Mouse (Mus musculus): ENCODE data around the gene Setd7. TPM values are rescaled to one million over a fixed set of nuclear protein-coding genes. Genes with fewer than 3 reads are reported as not detected.
A peak's percentile ranks its signal among the peaks of the same experiment; 100 is the strongest.
"Not testable (repeated sequence)": the region's sequence is repeated elsewhere in the genome, so short reads cannot be mapped to it uniquely, and the experiment has no call there.

Gene Setd7
- 10 to 100 TPM; 55.4 to 64.8 TPM for total RNA-seq (2021)

DNA sequence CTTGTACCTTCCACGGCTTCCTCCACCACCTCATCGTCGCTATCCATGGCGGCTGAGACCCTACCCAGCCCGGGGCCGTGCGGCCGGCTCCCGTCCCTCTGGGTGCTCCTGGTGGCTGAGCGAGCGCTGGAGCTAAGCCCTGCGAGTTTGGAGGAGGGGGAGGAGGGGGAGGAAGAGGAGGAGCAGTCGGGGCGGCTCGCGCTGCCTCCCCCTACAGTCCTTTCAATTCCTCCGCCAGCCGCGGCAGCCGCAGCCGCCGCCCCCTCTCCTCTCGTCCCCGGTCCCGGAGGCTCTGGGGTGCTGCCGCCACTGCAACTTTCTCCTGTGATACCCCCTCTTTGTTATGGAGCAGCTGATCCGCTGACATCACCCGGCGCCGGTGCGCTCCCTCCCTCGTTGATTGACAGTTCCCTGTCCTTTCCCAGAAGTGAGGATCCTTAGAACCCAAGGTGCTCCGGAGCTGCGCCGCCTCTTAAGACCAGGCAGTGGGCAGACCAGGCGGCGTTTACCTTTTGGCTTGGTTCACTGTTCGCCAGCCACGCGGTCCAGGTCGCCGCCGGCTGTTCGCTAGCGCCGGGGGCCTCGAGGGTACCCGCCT, at the start of gene Setd7:
Setd7 (minus strand) TSS at position 369 of the 598 bp plus-strand sequence.
- intact Hi-C loops (cut with DNase I): no loop called here
- peak; percentile 74 for DNase-seq (ENCODE audit: low spot score)

- intact Hi-C loops (cut with DNase I): no loop called here
Measured at GRCm38 (mm10) chr3:51604489-51604888, 43.8 kb upstream of the Setd7 start.

DNA sequence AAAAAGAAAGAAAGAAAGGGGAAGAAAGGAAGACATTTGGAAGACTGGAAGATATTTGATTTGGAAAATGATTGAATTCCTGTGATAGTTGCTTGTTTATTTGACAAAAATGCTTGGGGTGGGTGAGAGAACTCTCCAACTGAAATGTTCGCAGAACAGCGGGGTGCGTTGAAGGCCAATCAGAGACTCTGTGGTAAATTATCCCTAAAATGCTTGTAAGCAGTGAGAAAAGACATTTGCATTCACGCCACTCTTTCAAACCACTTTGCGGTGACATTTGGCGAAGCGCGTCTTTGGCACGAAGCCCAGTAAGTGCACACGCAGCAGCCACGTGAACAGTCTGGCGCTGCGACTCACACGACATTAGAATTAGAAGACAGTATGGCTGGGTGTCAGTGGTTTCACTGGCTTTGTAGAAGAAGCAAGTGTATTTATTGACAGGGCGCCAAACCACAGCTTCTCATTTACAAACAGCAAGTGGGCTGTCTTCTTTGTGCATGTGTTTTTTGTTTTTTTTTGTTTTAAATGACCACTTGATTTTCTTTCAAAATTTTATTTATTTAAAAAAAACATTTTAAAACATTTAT, 43.1 kb upstream of the Setd7 start:
- no peak for DNase-seq (ENCODE audit: low spot score)
- intact Hi-C loops (cut with DNase I): no loop called here

More at GRCm38 (mm10) chr3:51604489-51604888, 43.8 kb upstream of the Setd7 start:
- DNase-seq (ENCODE audit: low spot score): no peak

- intact Hi-C loops (cut with DNase I): no loop called here
- no peak for DNase-seq (ENCODE audit: low spot score)
Measured at GRCm38 (mm10) chr3:51601461-51601860, 40.8 kb upstream of the Setd7 start.

- intact Hi-C loops (cut with DNase I): no loop called here
- DNase-seq (ENCODE audit: low spot score): no peak
Measured at GRCm38 (mm10) chr3:51600728-51601127, 40.0 kb upstream of the Setd7 start.

DNA sequence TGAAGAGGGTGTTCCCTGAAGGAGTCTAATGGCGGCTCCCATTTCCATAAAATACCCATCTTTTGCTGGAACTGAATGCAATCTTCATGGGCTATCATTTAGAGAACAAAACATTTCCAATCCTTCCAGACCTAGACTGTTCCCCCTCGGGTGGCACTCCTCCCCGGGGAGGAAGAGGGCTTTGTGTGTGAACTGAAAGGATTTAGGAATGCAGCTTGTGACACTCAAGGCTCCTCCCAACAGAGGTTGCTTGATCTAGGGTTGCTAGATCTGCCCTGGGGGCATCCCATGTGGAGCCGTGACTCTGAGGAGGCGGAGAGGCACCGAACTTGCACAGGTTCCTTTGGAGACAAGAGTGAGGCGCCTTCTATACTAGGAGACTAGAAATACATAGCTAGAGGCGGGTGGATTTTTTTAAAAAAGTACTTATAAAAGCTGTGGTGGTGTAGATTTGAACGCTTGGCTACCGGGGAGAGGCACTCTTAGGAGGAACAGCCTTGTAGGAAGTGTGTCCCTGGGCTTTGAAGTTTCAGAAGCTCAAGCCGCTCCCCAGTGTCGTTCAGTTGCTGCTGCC, 38.5 kb upstream of the Setd7 start:
- DNase-seq (ENCODE audit: low spot score): no peak
- intact Hi-C loops (cut with DNase I): no loop called here

- intact Hi-C loops (cut with DNase I): no loop called here
- peak; percentile 23 for DNase-seq (ENCODE audit: low spot score)
Measured at GRCm38 (mm10) chr3:51596538-51596937, 35.9 kb upstream of the Setd7 start.

- intact Hi-C loops (cut with DNase I): no loop called here
Measured at GRCm38 (mm10) chr3:51593506-51593905, 32.8 kb upstream of the Setd7 start.

GRCm38 (mm10) chr3:51591591-51591990, 30.9 kb upstream of the Setd7 start:
- intact Hi-C loops (cut with DNase I): no loop called here
- DNase-seq (ENCODE audit: low spot score): no peak

More at GRCm38 (mm10) chr3:51593506-51593905, 32.8 kb upstream of the Setd7 start:
- no peak for DNase-seq (ENCODE audit: low spot score)

DNA sequence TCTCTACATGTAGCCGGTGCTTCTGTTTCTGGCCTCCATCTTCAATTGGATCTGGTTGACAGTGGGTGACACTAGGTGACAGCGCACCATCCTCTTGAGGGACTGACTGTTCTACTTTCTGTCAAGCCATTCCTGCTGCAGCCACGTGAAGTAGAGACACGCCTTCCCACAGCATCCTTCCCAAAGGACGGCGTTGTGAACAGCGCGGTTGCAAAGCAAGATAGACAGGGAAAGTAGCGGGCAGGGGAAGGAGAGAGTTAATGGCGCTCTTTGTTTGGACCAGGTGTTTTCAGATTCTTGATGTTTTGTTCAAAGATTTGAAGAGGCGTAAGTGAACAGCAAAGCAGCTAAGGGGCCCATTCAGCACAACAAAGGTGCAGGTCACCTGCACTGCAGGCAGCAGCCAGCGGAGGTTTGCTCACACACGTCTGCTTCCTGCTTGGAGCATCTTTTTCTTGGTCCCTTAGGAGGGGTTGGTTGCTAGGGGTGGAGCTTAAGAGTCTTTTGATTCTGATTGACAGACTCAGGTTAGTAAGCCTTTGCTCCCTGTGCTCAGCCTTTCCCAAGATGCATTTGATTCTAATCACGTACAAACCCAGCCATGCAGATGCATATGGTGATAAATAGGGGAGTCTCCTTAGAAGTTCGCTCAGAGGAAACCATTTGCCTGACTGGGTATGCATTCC, 29.7 kb upstream of the Setd7 start:
- intact Hi-C loops (cut with DNase I): no loop called here
- no peak for DNase-seq (ENCODE audit: low spot score)

- intact Hi-C loops (cut with DNase I): no loop called here
- no peak for DNase-seq (ENCODE audit: low spot score)
Measured at GRCm38 (mm10) chr3:51587697-51588262, 27.1 kb upstream of the Setd7 start.

DNA sequence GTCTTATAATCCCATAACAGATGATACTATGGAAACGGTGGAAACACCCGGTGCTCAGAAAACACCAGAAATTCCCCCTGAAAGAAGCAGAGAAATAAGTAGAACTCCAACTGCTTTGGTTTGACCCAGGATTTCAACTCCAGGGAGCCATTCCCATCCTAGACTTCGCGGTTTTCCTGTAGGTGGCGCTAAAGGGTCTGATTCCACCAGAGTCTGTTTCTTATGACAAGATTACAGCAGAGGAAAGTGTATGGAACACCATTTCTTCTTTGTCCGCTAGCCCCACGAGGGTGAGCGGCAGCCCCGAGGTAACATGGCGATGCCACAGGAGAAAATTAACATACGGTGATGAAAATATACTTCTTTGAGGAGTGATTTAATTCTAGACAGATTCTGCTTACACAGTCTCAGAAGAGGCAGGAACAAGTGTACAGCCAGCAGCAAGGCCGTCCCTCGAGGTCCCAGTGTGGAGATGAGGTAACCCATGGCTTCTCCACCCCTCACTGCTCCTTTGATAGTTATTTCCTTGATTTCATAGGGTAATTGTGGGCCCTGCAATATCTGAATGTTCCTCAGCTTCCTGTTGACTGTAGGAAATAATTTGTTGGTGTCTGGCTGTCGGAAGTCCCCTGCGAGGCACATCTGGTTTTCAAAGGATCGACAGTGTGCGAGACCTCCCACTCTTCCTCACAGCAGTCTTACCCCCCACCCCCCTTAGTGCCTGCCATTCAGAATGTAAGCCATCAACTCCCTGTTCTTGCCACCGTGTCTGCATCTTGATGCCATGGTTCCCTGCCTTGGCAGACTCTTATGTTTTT, 23.1 kb upstream of the Setd7 start:
- intact Hi-C loops (cut with DNase I): loop anchor here (1.0 to 2.0 kb wide), 3 partner anchors 65 to 659 kb away; no protein-coding TSS in a partner anchor
- DNase-seq (ENCODE audit: low spot score): peak; percentile 27

GRCm38 (mm10) chr3:51579243-51579642, 18.6 kb upstream of the Setd7 start:
- intact Hi-C loops (cut with DNase I); DNase-seq (ENCODE audit: low spot score): not testable (repeated sequence)

DNA sequence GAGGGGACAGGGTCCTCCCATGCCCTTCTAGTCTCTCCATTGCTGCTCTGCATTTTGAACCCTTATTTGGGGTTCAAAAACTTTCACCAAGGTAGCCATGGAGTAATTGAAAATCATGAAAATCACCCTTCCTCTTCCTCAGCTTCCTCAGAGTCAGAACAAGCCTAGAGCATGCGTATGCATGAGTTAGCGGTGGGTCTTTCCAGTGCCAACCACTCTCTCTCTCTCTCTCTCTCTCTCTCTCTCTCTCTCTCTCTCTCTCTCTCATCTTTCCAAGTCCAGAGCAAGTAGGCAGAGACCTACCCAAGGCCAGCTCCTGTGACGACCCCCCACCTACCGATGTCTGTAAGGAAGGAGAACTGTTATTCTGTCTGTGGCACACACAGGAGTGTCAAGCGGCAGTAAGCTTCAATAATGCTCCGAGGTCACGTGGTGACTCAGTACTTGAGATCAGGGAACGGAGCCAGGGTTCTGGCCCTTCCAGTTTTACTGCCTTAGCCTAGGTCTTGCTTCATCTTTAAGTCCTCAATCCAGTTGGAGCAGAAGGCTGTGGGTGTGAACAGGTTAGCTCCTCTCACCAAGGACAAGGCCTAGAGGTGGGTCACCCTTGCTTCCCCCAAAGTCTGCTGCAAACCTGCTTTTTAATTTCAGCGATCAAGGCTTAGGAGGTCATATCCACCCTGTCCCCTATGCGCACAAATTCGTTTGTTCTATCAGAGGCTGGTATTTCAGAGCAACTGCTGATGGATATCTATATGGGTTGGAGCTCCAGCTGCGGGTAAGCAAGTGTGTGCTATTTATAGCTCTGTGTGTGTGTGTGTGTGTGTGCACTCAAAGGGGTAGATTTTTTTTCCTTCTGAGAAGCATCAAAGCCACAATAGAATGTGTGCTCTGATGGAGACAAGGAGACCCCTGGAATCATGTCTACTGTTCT, 17.4 kb upstream of the Setd7 start:
- DNase-seq (ENCODE audit: low spot score): no peak
- intact Hi-C loops (cut with DNase I): no loop called here

GRCm38 (mm10) chr3:51577359-51577758, 16.7 kb upstream of the Setd7 start:
- intact Hi-C loops (cut with DNase I): no loop called here
- no peak for DNase-seq (ENCODE audit: low spot score)

DNA sequence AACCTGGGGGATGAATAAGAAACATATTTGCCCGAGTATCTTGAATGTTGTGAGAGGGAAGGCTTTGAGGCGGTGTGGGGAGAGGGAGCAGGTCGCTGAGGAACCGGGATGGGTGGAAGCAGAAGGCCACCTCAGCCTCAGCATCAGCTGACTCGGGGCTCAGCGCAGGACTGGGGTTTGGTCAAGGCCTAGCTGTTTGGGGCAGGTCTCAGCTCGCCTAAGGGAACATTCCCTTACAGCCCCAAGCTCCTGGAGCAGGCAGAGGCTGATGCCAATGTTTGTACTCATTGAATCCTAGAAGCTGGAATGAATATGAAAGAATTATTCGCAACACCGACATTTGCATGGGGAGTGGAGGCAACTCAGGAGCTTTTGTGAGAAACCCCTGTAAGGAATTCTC, 13.2 kb upstream of the Setd7 start:
- intact Hi-C loops (cut with DNase I): no loop called here
- no peak for DNase-seq (ENCODE audit: low spot score)

- no peak for DNase-seq (ENCODE audit: low spot score)
- intact Hi-C loops (cut with DNase I): no loop called here
Measured at GRCm38 (mm10) chr3:51570200-51570599, 9.5 kb upstream of the Setd7 start.

DNA sequence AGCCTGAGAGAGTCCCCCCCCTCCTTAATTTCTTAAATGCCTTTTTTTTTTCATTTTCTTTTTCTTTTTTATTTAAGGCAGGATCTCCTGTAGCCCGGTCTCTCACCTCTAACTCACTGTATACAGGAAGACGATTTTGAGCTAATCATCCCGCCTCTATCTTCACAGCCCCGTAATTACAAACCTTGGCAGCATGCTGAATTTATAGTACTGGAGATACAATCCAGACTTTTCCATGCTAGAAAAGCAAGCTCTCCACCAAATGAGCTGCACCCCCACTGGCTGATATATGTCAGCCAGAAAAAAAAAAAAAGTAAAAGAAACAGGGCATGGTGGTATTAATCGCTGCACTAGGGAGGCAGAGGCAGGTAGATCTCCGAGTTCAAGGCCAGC, 1.3 kb upstream of the Setd7 start:
- intact Hi-C loops (cut with DNase I): no loop called here
- DNase-seq (ENCODE audit: low spot score): no peak
